Mouse (Mus musculus) kidney, adult 18-20 months (tissue): ENCODE results near the gene Gm4307.
"Not testable (repeated sequence)": the region's sequence is repeated elsewhere in the genome, so short reads cannot be mapped to it uniquely, and the experiment has no call there.

Source experiments
- DNase-seq: peaks from one replicate; pipeline ENCODE4 v3.0.0; 2021

The Gm4307 gene

DNA sequence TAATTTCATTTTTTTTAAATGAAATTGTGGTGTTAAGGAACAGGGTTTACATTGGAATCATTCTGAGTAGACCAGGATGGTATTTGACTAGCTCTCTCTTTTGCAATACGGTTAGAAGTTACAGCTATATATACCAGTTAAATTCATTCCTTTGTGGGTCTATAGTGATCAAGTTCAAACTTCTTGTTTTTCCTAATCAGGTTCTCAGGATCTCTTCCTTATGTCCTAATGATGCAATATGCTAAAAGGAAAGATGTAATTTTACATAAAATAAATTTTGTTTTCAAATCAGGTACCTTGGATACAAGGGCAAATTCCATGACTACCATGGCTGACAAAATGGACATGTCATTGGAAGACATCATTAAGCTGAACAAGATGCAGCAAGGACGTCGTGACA lies at the start of gene Gm4307:
Gene Gm4307 (plus strand): TSS at position 301 of the 400 bp plus-strand sequence.
- not testable (repeated sequence) for DNase-seq

DNA sequence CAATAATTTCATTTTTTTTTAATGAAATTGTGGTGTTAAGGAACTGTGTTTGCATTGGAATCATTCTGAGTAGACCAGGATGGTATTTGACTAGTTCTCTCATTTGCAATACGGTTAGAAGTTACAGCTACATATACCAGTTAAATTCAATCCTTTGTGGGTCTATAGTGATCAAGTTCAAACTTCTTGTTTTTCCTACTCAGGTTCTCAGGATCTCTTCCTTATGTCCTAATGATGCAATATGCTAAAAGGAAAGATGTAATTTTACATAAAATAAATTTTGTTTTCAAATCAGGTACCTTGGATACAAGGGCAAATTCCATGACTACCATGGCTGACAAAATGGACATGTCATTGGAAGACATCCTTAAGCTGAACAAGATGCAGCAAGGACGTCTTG lies 25.8 kb upstream of the Gm4307 start, which contains the start of gene Gm4301:
Gene Gm4301 (plus strand): TSS at position 301 of the 400 bp plus-strand sequence.
- not testable (repeated sequence) for DNase-seq

DNA sequence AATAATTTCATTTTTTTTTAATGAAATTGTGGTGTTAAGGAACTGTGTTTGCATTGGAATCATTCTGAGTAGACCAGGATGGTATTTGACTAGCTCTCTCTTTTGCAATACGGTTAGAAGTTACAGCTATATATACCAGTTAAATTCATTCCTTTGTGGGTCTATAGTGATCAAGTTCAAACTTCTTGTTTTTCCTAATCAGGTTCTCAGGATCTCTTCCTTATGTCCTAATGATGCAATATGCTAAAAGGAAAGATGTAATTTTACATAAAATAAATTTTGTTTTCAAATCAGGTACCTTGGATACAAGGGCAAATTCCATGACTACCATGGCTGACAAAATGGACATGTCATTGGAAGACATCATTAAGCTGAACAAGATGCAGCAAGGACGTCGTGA lies 20.6 kb upstream of the Gm4307 start, which contains the start of gene Gm4302:
Gene Gm4302 (plus strand): TSS at position 301 of the 400 bp plus-strand sequence.
- DNase-seq: not testable (repeated sequence)

DNA sequence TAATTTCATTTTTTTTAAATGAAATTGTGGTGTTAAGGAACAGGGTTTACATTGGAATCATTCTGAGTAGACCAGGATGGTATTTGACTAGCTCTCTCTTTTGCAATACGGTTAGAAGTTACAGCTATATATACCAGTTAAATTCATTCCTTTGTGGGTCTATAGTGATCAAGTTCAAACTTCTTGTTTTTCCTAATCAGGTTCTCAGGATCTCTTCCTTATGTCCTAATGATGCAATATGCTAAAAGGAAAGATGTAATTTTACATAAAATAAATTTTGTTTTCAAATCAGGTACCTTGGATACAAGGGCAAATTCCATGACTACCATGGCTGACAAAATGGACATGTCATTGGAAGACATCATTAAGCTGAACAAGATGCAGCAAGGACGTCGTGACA lies 15.5 kb upstream of the Gm4307 start, which contains the start of gene Gm4303:
Gene Gm4303 (plus strand): TSS at position 301 of the 400 bp plus-strand sequence.
- DNase-seq: not testable (repeated sequence)

DNA sequence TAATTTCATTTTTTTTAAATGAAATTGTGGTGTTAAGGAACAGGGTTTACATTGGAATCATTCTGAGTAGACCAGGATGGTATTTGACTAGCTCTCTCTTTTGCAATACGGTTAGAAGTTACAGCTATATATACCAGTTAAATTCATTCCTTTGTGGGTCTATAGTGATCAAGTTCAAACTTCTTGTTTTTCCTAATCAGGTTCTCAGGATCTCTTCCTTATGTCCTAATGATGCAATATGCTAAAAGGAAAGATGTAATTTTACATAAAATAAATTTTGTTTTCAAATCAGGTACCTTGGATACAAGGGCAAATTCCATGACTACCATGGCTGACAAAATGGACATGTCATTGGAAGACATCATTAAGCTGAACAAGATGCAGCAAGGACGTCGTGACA lies 10.3 kb upstream of the Gm4307 start, which contains the start of gene Gm4305:
Gene Gm4305 (plus strand): TSS at position 301 of the 400 bp plus-strand sequence.
- not testable (repeated sequence) for DNase-seq

DNA sequence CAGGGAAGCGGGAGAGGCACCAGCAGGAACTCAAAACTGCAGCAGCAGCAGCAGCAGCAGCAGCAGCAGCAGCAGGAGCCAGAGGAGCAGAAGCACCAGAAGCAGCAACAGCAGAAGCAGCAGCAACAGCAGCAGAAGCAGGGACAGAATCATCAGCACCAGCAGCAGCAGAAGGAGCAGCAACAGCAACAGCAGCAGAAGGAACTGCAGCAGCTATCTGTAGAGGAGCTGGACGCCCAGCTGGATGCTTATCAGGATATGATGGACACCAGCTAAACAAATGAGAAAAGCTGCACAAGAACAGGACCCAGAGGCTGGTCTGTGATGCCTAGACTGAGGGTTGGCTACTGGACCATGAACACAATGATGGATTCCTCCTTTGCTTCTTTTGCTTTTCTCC lies 4.3 kb upstream of the Gm4307 start:
- DNase-seq: peak; percentile 16

DNA sequence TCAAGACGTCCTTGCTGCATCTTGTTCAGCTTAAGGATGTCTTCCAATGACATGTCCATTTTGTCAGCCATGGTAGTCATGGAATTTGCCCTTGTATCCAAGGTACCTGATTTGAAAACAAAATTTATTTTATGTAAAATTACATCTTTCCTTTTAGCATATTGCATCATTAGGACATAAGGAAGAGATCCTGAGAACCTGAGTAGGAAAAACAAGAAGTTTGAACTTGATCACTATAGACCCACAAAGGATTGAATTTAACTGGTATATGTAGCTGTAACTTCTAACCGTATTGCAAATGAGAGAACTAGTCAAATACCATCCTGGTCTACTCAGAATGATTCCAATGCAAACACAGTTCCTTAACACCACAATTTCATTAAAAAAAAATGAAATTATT lies 21.3 kb downstream of the Gm4307 start, which contains the start of gene Gm4312:
Gene Gm4312 (minus strand): TSS at position 101 of the 400 bp plus-strand sequence.
- not testable (repeated sequence) for DNase-seq

DNA sequence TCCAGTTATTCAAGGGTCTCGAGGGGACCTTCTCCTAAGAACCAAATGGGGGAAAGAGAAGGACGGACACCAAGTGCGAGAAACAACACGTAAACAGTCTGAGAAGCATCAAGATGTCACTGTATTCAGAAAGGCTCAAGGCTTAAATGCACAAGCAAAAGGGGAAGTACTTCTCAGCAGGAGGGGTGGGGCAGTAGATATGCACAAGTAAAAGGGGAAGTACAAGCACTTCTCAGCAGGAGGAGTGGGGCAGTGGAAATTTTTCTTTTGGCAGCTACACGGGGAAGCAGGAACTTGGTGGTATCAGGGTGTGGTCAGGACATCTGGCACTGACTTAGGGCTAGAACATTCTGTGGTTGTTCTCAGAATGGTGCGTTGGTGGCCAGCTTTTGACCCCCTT lies 41.2 kb downstream of the Gm4307 start:
- DNase-seq: not testable (repeated sequence)
